Mouse (Mus musculus) megakaryocyte progenitor cell, adult 5-6 weeks (primary cell): ENCODE data around the gene Cacna1d. TPM values are rescaled to one million over a fixed set of nuclear protein-coding genes. Genes with fewer than 3 reads are reported as not detected.

Experiments used
- ATAC-seq: replicated peaks from 2 replicates; pipeline ENCODE4 v1.8.0; 2016; ENCODE audit warnings: mild to moderate bottlenecking, moderate TSS enrichment, inconsistent platforms; ENCODE audit not compliant: poor library complexity
- total RNA-seq, 2 experiments: library from RNA; stranded (forward) in 1 of 2; stranded (reverse) in 1 of 2; fragments of 157-497, 149-512 nt in 1 of 2; fragments of 200-1000 nt in 1 of 2; gene quantifications; 2 replicates each; pipeline versions ENCODE4 v1.2.3 to v1.2.4; 2015 to 2017

The Cacna1d gene
- total RNA-seq, 2 experiments from 2014 or later: 0.37 to 0.67 TPM

DNA sequence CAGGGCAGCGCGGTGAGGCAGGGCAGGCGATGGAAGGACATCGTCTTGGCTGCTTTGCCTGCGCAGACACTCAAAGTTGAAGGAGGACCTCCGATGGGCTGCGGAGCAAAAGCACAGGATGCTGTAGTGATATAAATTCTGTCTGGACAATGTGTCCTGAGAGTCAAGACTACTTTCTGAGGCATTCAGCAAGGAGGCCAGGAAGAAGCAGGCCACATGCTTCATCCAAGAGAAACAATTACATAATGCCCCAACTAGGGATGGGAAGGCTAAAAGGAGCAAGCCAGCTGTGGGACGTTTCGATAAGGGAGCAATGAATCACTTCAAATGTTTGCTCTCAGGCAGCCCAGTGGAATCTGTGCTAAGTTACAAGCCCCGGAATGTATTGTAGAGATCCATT, 446.0 kb downstream of the Cacna1d start:
- no peak for ATAC-seq

DNA sequence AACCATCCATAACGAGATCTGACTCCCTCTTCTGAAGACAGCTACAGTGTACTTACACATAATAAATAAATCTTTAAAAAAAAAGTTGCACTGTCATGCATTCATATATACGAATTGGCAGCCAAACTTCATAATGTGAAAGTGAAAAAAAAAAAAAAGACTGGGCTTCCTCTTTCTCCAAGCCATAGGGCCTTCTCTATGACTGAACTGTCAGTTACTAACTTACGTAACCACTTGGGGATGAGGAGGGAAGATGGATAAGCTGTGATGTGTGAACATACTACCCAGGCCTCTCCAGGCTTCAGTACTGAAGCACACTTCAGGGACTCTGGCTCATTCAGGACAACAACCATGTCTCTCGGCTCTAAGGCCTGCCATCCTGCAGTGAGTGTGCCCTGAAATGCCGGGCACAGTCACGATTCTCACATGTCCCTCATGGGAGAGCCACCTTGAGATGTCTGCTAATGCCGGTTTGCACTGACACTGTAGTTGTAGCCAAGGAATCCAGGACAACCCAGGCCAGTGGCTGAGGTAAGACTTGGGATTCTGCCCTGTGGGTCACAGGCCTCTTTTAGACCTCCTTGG, 447.8 kb downstream of the Cacna1d start:
- ATAC-seq: peak; percentile 91

- ATAC-seq: no peak
Observed at GRCm38 (mm10) chr14:30041836-30042235, 449.4 kb downstream of the Cacna1d start.

- no peak for ATAC-seq
Observed at GRCm38 (mm10) chr14:30039413-30039812, 451.8 kb downstream of the Cacna1d start.

DNA sequence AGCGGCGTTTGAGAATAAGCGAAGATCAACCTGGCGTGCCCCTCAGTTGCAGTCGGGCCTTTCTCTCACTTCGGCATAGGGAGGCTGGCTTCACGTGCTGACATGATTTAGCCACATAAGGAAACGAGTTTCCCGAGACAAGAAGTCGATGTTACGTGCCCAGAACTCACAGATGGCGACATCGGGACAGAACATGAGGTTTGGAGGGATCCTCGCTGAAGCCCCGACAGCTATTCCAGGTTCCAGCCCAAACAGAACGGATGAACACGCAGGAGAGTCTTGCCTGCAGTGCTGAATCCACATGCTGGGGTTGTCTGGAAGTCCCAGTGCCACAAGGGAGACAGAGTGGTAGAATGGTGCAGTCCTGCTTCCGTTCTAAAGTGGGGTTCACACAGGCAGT, 452.8 kb downstream of the Cacna1d start:
- no peak for ATAC-seq

GRCm38 (mm10) chr14:30033405-30033804, 457.9 kb downstream of the Cacna1d start:
- ATAC-seq: 0 out of 2 replicates have a peak, but pooled peaks have one; percentile 37

GRCm38 (mm10) chr14:30027378-30027777, 463.9 kb downstream of the Cacna1d start:
- ATAC-seq: peak; percentile 79

DNA sequence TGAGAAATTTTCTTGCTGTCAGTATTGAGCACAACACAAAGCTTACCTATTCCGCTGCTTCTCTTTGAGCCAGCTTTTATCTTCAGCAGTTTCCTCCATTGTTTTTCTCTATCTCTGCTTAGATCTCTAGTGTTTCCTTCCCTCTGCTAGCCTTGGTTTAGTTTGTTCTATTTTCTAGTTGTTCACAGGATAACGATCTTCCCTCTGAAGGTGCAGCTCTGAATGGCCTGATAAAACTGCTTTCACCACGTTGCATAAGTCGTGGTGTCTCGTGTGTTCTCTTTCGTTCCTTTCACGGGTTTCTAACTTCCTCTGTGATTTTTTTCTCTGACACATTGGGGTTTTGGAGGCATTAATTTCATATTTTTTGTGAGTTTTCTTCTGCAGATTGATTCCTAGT, 466.9 kb downstream of the Cacna1d start:
- ATAC-seq: peak; percentile 34

GRCm38 (mm10) chr14:30022471-30022870, 468.8 kb downstream of the Cacna1d start:
- peak; percentile 62 for ATAC-seq

- peak; percentile 56 for ATAC-seq
Observed at GRCm38 (mm10) chr14:30019792-30020575, 471.3 kb downstream of the Cacna1d start.

DNA sequence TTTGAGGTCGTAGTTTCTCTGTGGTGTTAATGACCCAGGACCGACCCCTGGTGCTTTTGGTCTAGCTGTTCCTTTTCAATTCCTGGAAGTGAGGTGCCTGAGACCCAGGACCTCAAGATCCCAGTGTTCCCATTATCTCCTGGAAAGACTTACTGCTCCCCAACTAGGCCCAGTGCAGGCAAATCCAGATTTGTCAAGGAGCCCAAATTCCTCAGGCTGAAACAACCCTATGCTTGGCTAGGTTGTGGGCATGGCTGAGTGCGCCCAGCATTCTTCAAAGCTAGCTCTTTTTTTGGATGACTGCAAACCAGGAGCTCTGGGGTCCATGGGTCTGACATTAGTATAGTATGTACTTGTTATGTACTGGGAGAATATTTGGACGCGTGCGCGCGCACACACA, 471.9 kb downstream of the Cacna1d start:
- ATAC-seq: no peak

DNA sequence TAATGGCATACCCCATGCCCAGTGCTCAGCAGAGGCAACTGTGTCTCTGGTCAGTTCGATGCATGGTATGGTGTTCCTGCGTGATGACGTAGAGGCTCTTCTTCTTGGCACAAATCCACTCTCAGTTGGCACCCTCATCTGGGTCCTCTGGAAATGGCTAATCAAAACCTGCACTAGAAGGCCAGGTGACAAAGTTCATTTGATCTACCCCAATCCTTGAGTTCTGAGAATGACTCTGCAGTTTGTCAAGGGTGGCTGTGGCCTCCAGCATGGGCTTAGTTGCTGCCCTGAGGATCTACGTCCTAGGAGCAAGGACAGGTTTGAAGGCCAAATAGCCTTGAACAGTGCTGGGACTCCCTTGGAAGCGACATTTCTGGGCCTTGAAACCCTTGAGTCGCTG, 472.4 kb downstream of the Cacna1d start:
- no peak for ATAC-seq

- no peak for ATAC-seq
Observed at GRCm38 (mm10) chr14:30018463-30018801, 472.8 kb downstream of the Cacna1d start.

DNA sequence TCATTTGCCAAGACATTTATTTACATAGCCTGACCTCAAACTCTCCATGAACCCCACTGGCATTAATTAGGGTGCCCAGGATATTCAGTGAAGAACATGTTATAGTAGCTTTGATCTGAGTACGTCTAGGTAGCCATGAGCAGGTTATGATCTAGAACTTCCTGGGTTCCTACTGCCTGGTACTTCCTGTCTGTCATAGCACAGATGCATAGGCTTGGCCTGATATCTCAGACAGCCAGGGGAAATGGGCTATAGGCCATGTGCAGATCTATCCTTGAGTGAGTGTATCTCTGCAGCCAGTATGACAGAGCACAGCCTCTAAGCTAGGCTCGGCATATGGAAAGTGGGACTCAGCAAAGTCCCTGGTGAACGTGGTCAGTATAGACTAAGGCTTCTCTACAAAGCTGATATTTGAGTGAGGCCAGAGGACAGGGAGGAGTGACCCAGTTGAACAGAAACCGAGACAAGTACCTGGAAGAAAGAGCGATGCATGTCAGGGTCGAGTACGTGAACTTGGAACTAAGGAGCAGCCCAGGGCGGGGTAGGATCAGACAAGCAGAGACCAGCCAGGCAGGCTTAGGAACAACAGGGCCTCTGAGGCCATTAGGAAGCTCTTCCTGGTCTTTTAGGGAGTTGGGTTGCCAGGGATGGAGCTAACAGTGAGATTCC, 473.3 kb downstream of the Cacna1d start:
- no peak for ATAC-seq

- ATAC-seq: peak; percentile 24; the same call in 1 of the 2 replicates
Observed at GRCm38 (mm10) chr14:30016666-30017065, 474.6 kb downstream of the Cacna1d start.

DNA sequence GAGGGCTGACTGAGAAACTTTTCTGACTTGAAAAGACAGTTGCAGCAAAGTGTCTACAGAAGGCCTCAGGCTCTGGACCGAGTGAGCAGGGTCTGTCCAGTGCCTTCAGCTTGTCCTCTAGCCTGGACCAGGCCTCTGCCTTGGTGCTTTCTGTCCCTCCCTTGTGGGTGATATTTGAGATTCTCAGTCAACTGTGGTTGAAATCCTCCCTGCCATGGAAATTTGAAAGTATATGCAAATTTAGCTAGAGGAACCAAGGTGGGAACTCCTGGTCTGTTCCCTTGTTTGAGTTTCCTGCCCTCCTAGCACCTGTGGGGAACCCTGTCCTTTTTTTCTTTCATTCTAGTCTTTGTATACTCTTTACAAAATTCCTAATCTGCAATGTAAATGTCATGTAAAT, 476.2 kb downstream of the Cacna1d start:
- no peak for ATAC-seq

DNA sequence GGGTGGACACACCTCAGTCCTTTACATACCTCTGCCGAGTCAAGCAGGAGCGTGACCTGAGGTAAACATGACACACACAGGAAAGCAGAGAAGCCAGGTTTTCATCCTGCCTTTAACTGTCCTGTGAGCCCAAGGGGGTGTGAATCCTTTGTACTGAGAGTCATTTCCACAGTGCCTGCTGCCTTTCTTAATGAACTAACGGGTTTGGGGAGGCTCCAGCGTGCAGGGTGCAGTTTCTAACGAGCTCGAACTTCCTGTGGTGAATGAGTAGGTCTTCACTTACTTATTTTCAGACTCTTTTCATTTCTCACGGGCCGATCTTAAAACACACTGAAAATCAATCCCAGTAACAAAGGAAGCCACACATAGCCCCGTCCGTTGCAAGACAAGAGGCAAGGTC, 476.8 kb downstream of the Cacna1d start:
- ATAC-seq: peak; percentile 49

DNA sequence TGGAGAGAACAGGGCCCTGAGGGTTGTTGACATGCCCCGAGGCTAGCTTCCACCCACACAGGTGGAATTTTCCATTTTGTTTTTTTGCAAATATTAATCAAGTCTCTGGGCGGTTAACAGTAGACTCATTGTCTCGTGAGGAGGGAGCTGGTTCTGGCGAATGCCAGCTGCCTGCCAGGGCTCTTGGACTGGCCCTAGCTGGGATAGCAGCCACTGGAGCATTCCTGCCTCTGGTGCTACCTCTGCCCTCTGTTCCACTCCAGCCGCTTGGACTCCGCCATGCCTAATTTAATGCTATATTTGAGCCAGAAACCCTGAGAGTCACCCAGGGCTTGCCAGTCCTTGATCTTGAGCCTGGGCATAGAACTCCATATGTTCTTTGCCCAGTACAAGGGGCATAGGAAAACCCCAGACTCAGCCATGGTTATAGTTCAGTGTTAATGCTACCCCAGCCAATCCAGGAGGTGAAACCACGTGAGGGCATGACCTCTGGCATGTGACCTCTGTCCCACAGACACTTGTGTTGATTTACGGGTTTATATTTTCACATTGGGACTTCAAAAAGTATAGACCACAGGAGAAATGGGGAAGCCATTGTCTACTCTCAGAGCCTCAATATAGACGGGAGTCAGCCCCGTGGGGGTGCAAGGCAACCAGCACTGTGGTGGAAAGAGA, 479.2 kb downstream of the Cacna1d start:
- no peak for ATAC-seq

GRCm38 (mm10) chr14:30009864-30010560, 481.2 kb downstream of the Cacna1d start:
- no peak for ATAC-seq

GRCm38 (mm10) chr14:30008733-30009575, 482.3 kb downstream of the Cacna1d start, which contains the start of the genes Il17rb and Chdh:
Gene Il17rb (minus strand): TSS chr14:30008896.
Gene Chdh (plus strand): TSS chr14:30009023.
- peak; percentile 89 for ATAC-seq
